Mouse (Mus musculus) gastrocnemius, postnatal 4 days (tissue): Measurements from ENCODE around the gene Fcho1. TPM values are rescaled to one million over a fixed set of nuclear protein-coding genes. Genes with fewer than 3 reads are reported as not detected.

ENCODE experiments used
- DNase-seq, 2 experiments: peaks; one replicate each; pipeline ENCODE4 v3.0.0; 2021 to 2022; ENCODE audit warnings: low spot score in 2 of 2, mixed read lengths in 2 of 2
- total RNA-seq, 2 experiments: library from RNA; stranded (reverse); gene quantifications; 2 replicates each; pipeline ENCODE4 v1.2.3; 2021

Gene Fcho1
- total RNA-seq, 2 experiments from 2014 or later: 0.61 to 1.5 TPM

DNA sequence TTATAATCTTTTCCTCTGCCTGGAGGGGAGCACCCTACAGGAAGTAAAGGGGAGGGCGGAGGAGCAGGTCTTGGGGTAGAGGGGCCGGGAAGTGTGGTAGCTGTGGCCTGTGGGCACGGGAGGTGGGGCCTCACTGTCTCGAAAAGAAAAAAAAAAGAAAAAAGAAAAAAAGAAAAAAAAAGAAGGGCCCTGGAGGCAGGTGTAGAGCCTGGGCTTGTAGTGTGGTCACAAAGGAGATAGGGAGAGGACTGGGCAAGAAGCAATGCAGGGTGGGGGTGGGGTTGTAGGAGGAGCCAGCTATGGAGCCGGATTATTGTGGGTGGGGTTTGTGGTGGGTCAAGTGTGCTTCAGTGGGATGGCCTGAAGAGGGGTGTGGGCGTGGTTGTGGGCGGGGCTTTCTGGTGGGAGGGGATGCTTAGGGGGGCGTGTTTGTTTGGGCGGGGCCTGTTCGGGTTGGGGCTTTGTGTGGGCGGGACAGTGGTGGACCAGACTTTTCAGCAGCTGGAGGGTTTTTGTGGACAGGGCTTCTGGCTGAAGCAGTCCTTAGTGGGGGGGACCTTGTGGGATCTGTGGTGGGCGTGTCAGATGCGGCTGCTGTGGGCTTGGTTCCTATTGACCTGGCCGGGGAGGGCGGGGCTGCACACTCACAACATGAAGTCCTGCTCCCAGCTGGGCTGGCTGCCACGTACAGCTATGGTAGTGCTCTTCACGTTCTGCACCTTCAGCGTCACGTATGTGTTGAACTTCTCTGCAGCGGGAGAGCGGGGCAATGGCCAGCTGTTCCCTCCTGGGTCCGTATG is 60.0 kb downstream of the Fcho1 start:
- peak in 1 of 2 experiments; percentile 54 for DNase-seq

DNA sequence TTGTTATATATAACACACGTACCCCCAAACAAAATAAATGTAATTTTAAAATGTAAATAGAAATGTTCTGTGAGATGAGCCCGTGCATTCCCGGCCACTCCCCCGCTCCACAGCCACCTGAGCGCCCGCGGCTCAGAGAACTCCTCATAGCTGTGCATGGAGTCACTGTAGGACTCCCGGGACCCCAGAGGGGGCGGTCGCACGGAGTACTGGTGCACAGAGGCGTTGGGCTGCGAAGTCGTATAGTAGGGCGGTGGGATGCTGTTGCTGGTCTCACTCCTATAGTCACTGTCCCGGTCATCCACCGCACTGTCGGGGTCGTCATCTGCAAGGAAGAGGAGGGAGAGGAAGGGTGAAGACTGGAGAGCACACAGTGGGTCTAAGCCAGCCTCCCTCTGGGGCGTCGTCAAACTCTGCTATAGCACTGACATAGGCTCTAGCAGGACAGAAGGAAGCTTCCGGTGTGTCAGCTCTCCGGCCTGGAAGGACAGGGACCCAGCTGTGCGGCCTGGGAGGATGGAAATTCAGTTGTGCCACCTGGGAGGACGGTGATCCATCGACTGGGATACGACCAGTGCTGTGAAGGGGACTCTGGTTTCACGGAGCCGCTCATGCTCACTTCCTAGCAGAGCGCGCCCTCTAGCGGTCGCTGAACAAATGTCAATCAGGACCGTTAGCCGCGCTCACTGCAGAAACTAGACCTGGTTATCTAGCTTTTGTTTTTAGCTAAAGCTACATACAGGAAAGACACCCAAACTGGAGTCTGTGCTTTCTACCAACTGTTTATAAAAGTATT is 65.0 kb downstream of the Fcho1 start:
- peak; percentile 74 to 82 for DNase-seq

DNA sequence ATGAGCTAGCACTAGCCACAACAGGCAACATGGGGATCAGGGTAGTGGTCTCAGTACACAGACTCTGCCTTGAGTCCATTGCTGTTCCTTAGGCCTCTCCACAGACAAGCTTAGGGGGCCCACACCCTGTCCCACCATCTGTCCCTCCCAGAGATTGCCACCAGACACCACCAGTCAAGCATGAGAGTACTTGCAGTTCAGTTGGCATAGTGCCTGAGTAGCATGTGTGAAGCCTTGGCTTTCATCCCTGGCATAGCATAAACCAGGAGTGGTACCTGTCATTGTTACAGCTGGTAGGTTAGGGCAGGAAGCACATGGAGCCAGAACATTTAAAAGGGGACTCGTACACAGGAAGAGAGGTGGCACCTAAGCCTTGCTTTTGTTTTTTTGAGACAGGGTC is 65.8 kb downstream of the Fcho1 start:
- DNase-seq: no peak

DNA sequence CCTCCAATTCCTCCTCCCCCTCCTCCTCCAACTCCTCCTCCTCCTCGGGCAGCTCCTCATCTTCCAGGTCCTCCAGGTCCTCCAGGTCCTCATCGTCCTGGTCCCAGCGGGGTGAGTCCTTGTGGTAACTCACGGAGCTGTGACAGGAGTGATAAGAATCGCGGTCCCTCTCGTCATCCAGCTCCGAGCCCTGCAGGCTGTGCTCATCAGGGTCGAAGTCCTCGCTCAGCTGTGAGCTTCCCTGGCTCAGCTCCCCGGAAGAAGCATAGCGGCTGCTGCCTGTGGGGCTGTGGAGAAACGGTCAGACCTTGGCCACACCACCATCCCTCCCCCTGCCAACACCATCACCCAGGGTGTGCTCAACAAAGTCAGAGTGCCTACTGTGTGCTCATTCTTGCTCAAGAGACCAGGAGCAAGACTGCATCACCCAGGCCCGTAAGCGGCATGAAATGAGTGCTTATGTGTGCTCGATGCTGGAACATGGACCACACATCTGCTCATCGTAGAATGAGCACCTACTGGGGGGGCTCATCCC is 66.9 kb downstream of the Fcho1 start:
- DNase-seq: no peak

Other genes with a start within 250 kb of the Fcho1 start
- 10 to 100 TPM; 20.8 to 25.3 TPM for gene Ano8, start 239.8 kb downstream of the Fcho1 start, total RNA-seq
- gene Gtpbp3, start 237.6 kb downstream of the Fcho1 start, total RNA-seq: 10 to 100 TPM; 17.8 to 19.1 TPM
- 10 to 100 TPM; 15.9 to 16.6 TPM for gene Plvap, start 214.0 kb downstream of the Fcho1 start, total RNA-seq
- under 1 TPM; 0.47 to 0.83 TPM for gene Ccdc194, start 200.0 kb downstream of the Fcho1 start, total RNA-seq
- gene Bst2, start 188.3 kb downstream of the Fcho1 start, total RNA-seq: 10 to 100 TPM; 18.3 to 20.1 TPM
- 10 to 100 TPM; 30.3 to 33.1 TPM for gene Mvb12a, start 182.8 kb downstream of the Fcho1 start, total RNA-seq
- under 1 TPM in 1 of 2 experiments, not detected in 1; 0.21 TPM for gene Tmem221, start 166.8 kb downstream of the Fcho1 start, total RNA-seq
- under 1 TPM; 0.26 to 0.29 TPM for gene Nxnl1, start 159.1 kb downstream of the Fcho1 start, total RNA-seq
- gene Slc27a1, start 156.8 kb downstream of the Fcho1 start, total RNA-seq: 10 to 100 TPM; 51.7 to 52.8 TPM
- gene Pgls, start 133.5 kb downstream of the Fcho1 start, total RNA-seq: 10 to 100 TPM; 71.4 to 72.1 TPM
- gene Fam129c, start 128.1 kb downstream of the Fcho1 start, total RNA-seq: 1 to 10 TPM; 1.8 to 2.6 TPM
- 10 to 100 TPM; 63.9 to 77.4 TPM for gene Colgalt1, start 114.7 kb downstream of the Fcho1 start, total RNA-seq
- under 1 TPM; 0.22 to 0.47 TPM for gene Unc13a, start 54.0 kb downstream of the Fcho1 start, total RNA-seq
- 1 to 10 TPM; 5.0 to 6.5 TPM for gene Jak3, start 49.4 kb downstream of the Fcho1 start, total RNA-seq
- gene Insl3, start 36.5 kb downstream of the Fcho1 start, total RNA-seq: 1 to 10 TPM; 2.6 to 3.4 TPM
- 1 to 10 TPM; 4.1 to 4.5 TPM for gene B3gnt3, start 23.9 kb downstream of the Fcho1 start, total RNA-seq
- 1 to 10 TPM; 5.8 to 7.0 TPM for gene Zfp709, start 156.3 kb upstream of the Fcho1 start, total RNA-seq
- 1 to 10 TPM; 3.8 to 4.6 TPM for gene Zfp882, start 182.9 kb upstream of the Fcho1 start, total RNA-seq
- 10 to 100 TPM; 19.0 to 22.6 TPM for gene Zfp617, start 182.9 kb upstream of the Fcho1 start, total RNA-seq
- 10 to 100 TPM in 1 of 2 experiments, 1 to 10 TPM in 1; 7.5 to 10.2 TPM for gene Zfp961, start 225.3 kb upstream of the Fcho1 start, total RNA-seq